Mouse (Mus musculus): ENCODE measurements around the gene Arid5b.

The Arid5b gene

GRCm38 (mm10) chr10:68134071-68134470 lies 144.5 kb downstream of the Arid5b start:
- DNase-seq = no peak

DNA sequence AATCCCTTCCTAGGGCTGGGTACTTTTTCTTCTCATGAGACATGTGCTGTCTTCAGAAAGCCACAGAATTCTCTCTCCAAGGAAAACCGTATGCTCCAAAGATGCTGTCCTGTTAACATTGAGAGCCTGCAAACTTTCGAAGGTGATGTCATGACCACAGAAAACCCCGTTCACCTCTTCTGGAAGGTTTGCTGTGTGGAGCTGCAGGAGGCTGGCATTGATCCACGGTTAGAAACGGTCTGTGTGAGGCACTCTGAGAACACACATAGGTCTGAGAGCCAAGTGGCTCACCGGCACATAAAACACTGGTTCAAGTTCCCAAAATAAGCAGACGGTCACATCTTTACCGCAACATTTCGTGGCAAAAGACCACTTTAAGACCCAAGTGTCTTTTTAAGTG lies 145.9 kb downstream of the Arid5b start:
- peak; percentile 25 for DNase-seq

DNA sequence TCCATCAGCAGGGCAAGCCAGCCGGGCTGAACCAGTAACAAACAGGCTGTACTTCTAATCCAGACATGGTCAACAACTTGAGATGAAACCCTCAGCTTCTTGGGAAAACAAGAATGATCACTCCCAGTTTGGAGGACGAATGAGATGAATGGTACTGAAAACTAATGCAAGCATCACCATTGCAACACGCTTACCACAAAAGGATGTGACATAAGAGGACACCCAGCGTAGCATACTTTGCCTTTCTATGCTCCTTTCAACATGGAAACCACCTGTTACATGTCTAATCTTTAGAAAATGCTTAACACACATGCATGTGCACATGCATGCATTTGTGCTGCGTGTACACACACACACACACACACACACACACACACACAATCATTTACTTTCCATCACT lies 146.4 kb downstream of the Arid5b start:
- DNase-seq = no peak

DNA sequence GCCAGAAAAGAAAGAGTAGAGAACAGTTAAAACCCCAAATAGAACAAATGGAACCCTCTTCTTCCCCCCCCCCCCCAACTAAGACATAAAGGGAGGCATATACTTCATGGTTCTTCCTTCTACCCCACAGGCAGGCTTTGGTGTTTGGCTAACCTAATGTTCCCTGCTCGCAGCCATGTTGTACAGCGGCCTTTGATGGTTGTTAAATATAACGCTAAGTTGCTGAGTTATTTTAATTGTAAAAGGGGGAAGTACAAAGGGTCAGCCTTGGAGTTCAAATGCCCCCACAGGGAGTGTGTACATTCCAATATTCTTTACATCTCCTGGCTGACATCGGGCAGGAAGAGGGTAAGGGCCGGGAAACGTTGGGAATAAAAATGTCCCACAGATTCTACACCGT lies 148.9 kb downstream of the Arid5b start:
- no peak for DNase-seq

DNA sequence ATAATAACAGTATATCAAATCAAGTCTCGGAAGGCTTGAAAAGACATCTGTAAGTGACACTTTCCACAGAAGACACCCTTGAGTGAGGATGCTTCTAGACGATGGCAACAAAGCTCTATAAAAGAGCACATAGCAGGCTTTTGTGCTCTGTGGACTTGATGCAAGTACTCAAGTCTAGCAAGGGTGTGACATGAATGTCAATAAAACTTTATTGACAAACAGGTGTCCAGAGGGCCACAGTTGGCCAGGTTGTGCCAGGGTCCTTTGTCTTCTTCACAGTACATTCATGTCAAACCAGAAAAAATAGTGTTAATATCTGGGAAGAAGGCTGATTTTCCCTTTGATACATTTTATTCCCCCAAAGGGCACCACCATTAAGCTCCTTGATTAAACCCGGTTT lies 149.5 kb downstream of the Arid5b start:
- DNase-seq = no peak

- no peak for DNase-seq
Observed at GRCm38 (mm10) chr10:68128441-68128848, 150.1 kb downstream of the Arid5b start.

DNA sequence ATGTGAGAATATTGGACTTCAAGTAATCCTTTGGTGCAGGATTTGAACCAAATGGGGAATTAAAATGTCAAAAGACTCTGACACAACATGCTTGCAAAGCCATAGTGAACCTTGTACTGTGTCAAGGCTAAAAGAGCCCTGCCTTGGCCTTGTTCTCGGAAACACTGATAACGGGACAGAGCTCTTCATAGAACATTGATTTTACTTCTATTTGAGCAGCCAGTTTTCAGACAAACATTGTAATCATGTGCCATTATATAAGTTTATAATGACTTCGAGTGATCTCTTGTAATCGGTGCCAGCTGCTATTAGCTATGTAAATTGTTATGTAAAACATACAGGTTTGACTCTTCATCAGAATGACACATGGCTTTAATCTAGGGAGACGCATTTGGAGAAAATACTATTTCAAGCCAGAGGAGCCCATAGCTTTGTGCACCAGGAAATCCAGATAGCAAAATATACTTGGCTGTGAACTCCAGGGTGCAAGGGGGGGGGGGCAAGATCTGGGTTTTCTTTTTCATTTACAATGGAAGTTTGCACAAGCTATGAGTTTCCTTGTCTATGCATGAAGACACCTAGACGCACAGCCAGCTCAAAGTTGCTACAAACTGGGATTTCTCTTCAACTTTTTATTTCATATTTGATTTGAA lies 150.8 kb downstream of the Arid5b start:
- no peak for DNase-seq

DNA sequence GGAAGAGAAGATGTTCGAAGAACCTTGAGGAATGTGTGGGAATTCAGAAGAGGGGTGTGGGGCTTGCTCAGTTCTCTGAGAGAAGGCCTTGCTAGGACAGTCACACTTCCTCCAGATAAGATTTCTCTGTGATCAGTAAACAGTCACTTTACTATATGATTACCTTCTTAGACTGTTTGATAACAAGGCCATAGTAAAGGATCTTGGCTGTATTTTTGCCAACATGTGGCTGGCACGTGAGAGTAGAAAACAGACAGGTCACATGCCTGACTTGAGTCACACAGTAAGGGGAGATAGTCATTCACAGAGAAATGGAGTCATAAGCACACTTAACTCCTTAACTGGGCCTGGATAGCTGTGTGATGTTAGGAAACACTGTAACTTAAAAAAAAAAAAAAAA lies 151.4 kb downstream of the Arid5b start:
- DNase-seq = no peak

- no peak for DNase-seq
Observed at GRCm38 (mm10) chr10:68126551-68126950, 152.0 kb downstream of the Arid5b start.

GRCm38 (mm10) chr10:68125919-68126550 lies 152.5 kb downstream of the Arid5b start:
- no peak for DNase-seq

DNA sequence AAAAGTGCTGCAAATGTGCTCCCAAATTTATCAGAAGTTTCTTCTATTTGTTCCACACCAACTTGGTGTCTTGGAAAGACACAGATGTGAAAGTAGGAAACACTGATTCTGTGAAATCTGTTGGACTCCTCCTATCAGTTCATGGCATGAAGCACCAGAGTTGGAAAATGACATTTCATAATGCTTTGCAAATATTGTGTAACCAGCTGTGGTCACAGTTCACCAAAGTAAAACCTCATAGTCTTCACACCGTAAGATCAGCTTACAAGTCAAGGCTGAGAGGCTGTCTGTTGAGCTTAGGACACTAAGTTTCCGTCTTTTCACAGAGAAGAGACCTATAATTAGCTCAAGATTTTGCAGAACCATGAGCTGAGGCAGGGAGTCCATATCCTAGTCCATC lies 153.6 kb downstream of the Arid5b start:
- no peak for DNase-seq

DNA sequence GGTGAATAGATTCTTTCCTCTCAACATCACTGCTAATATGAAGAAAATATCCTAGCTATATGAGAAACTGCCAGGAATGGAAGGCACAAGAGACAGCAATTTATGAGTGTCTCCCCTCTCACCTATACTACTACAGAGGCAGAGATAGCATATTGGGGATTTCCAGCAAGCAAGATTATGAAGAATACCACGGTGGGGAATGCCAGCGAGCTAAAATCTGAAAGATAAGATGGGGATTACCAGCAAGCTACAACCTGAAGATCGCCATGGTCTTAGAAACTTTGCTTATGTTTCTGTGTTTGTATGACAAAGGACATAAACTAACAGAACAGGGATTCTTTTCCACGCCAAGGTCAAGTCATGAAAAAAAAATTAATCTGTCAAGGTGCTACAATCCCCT lies 155.1 kb downstream of the Arid5b start:
- DNase-seq = no peak

DNA sequence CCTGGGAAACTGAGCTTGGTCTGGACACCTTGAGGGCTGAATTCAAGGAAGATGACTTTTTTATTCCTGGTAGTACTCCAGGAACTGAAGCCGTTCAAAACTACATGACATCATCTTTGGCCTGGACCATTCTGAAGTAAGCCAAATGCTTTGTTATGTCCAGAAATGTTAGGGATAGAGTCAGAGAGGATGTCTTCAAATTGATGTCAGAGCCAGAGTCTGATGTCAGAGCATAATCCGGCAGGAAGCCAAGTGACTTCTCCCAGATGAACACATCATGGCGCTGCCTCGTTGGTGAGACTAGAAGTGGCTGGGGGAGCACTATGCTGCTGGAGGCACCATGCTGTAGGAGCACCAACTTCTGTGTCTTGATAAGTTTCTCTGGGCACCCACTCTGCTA lies 156.6 kb downstream of the Arid5b start:
- no peak for DNase-seq

DNA sequence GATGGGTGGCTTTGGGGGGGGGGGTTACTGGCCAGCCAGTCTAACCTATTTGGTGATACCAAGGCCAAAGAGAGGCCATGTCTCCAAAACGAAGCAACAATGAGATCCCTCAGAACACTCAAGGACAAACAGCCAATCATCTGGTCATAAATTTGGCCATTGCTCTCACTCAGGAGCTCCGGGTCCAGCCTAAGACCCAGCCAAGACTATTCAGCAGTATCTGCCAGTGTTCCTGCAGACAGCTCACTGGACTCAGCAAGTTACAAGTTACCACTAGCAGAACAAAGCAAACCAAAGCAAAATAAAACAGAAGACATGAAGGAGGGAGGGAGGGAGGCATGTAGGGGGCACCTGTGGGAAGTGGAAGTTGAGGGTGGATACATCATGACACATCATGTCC lies 157.3 kb downstream of the Arid5b start:
- DNase-seq = no peak

- no peak for DNase-seq
Observed at GRCm38 (mm10) chr10:68120011-68120410, 158.5 kb downstream of the Arid5b start.

- DNase-seq = no peak
Observed at GRCm38 (mm10) chr10:68119285-68119684, 159.3 kb downstream of the Arid5b start.

DNA sequence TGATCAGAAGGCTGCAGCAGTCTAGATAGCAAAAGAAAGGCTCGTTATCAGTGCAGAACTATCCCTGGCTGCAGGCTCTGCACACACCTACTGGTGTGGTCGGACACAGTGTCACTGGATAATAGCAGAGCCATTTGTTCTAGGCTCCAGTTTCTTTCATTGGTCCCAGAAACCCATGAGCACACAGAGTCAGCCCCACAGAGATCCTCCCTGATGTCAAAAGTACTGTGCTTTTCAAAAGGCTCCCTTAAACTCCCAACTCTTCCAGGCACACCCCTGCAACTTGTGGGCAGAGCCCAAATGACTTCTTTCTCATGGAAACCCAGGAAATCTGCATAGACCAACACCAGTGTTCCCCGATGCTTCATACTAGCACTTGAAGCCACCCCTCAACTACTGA lies 163.6 kb downstream of the Arid5b start:
- no peak for DNase-seq

DNA sequence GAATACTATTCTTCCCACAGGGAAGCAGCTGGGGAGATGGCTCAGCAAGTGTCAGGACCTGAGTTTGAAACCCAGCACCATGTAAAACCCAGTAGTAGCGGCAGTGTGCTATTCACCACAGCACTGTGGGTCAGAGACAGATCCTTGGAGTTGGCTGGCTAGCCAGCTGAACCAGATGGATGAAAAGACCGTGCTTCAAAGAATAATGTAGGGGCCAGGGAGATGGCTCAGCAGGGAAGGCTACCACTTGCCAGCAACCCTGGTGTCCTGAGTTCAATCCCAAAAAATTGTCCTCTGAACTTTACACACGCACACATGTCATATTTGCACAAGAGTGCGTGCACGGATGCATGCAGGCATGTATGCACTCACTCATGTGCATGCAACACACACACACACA lies 164.9 kb downstream of the Arid5b start:
- no peak for DNase-seq

DNA sequence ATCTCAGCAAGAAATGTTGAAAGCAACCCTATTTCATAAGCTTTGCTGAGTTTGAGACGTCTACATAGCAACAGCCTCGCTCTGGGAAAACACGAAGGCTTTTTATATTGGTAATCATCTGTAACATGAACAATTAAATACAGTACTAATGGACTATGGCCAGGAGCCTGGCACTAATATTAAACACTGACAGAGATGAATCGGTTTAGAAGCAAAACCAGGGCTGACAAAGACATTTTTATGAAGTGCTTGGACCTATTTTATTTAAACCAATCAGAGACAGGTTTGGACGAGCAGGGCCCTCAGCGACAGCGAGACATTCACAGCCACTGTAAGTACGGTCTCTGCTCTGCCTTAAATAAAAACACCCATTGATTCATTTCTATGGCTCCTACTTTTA lies 165.6 kb downstream of the Arid5b start:
- no peak for DNase-seq

DNA sequence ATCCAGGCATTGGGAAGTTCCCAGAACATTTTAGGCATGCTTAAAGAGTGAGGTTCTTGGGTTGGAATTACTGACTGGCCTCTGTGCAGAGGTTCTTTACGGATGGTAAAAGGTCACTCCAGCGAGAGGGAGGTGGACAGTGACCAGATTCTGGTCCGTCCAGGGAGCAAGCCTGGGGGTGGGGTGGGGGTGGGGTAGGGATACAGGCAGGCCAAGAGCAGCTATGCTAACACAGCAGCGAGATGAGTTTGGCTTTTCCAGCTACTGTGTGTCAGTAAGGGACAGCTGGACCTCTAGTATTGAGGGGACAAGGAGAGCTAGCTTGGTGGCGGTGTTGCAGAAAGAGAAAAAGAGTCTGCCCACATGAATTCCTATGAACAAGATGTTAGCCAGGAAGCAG lies 167.9 kb downstream of the Arid5b start:
- DNase-seq = no peak

DNA sequence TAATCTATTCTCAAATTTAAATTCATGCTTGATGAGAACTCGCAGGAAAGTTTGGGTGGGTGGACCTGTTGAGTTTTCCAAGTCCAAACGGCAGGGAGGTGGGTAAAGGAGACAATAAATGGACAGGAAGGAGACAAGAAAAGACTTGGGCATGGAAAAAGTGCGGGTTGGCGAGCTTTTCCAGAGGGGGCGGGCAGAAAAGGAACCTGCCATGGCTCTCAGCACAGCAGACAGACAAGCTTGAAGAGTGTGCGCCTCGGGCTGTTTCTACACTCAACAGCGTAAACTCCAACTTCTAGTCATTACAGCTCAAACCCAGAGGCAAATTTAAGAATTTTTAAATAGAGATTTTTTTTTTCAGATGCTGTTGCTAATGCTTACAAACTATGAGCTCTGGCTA lies 168.4 kb downstream of the Arid5b start:
- no peak for DNase-seq

DNA sequence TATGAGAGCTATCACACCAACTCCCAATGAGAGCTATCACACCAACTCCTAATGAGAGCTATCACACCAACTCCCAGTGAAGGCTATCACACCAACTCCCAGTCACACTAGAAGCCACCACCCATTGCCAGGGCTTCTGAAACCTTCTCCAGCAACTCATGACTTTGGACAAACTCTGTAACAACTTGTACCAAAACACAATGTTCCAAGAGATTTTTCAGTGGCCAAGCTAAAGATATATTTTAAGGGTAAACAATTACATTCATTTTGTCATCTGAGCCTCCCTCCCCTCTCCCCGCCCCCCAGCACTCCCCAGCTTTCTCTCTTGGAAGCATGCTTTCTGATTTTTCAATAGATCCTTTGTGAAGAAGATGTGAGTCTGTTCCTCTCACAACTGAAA lies 168.9 kb downstream of the Arid5b start:
- DNase-seq = no peak

GRCm38 (mm10) chr10:68107716-68108115 lies 170.8 kb downstream of the Arid5b start:
- no peak for DNase-seq

DNA sequence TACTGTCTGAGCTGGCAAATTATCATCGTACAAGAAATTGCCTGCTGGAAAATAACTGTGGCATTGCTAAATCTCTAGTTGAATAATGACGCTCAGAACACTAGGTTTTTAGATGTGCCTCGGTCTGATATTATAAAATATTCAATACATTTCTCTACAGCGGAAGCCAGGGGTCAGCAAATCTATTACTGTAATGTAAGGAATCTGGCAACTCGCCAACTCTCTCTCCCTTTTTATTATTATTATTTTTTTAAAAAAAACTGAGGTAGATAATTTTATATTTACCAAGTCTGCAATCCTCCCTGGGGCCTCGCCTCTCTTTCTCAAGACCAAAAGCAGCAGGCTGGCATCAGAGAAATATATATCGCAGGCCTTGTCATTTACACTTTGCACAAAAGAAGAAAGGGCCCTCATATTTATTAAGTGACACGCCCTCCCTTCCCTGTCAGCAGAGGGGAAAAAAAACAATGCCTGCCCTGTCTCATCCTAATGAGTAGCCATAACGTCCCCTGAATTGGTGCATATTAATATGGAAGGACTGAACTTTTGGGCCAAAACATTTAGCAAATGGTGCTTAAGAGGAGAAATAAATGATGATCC lies 172.1 kb downstream of the Arid5b start:
- no peak for DNase-seq

Data from cerebellum, adult 11 months (tissue).